Mouse (Mus musculus): ENCODE measurements around the gene Tlnrd1. TPM values are rescaled to one million over a fixed set of nuclear protein-coding genes. Genes with fewer than 3 reads are reported as not detected.
A peak's percentile ranks its signal among the peaks of the same experiment; 100 is the strongest.
"Not testable (repeated sequence)": the region's sequence is repeated elsewhere in the genome, so short reads cannot be mapped to it uniquely, and the experiment has no call there.

Tlnrd1 gene
- polyA plus RNA-seq, 1 experiment from 2014 or later: 4.7 TPM

DNA sequence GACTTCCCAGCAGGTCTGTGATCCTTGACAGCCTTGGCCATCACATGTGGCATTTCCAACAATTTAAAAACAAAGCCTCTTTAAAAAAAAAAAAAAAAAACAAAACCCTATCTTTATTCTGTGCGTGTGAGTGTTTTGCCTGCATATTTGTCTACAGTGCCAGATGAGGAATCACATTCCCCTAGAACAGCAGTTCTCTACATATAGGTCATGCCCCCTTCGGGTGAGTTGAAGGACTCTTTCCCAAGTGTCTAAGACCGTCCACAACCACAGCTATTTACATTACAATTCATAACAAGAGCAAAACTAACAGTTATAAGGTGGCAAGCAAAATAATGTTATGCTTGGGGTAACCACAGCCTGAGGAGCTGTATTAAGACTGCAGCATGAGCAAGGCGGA lies 17.3 kb upstream of the Tlnrd1 start:
- no peak overlapping the region for H3K9ac ChIP-seq (replicated peaks; ENCODE audit: low read depth, low read length)
- H3K9me3 ChIP-seq (ENCODE audit: control insufficient read depth, low read length): no peaks in the 10 kb centered on the region
- H3K27me3 ChIP-seq (replicated peaks; ENCODE audit: control insufficient read depth, insufficient read depth, low read length): no peaks in the 10 kb centered on the region
- H3K4me2 ChIP-seq (ENCODE audit: low read length): no peak overlapping the region
- WGBS: 82% methylated on average over 4 of the region's 4 CpGs
- H3K4me3 ChIP-seq (replicated peaks; ENCODE audit: low read length): no peak overlapping the region
- no peaks in the 10 kb centered on the region for H3K4me1 ChIP-seq (replicated peaks; ENCODE audit: control insufficient read depth, insufficient read depth, low read length)
- ATAC-seq: no peak
- H3K27ac ChIP-seq (ENCODE audit: low read length): no peak overlapping the region
- peaks cover 7% of the 10 kb centered on the region; the same call in 1 of the 2 replicates for H3K36me3 ChIP-seq (ENCODE audit: control insufficient read depth, insufficient read depth)

DNA sequence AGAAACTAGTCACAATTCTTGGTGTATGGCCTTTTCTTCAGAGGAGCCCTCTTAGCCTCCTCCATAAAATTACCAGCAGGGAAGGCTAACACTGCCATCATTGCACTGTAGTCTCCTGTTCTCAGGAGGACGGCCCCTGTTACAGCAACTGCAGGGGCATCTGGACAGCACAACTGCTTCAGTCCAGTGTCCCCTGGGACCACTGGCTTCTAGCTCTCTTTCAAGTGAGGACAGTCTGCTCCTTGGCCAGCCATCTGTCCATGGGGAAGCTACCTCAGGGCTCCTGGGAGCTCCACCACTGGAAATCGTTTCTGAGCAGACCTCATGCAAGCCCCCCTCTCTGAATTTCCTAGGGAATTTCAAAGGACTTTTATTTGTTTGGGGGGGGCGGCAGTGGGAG lies 16.4 kb upstream of the Tlnrd1 start:
- Histone ChIP-seq H3K4me2 (ENCODE audit: low read length) (no peak overlapping the region), H3K27ac (ENCODE audit: low read length) (no peak overlapping the region), H3K27me3 (replicated peaks; ENCODE audit: control insufficient read depth, insufficient read depth, low read length) (no peaks in the 10 kb centered on the region), H3K9me3 (ENCODE audit: control insufficient read depth, low read length) (no peaks in the 10 kb centered on the region), H3K4me1 (replicated peaks; ENCODE audit: control insufficient read depth, insufficient read depth, low read length) (no peaks in the 10 kb centered on the region), H3K4me3 (replicated peaks; ENCODE audit: low read length) (no peak overlapping the region), H3K9ac (replicated peaks; ENCODE audit: low read depth, low read length) (no peak overlapping the region), H3K36me3 (ENCODE audit: control insufficient read depth, insufficient read depth) (peaks cover 10% of the 10 kb centered on the region; the same call in 1 of the 2 replicates)
- WGBS: 89% methylated on average over 3 of the region's 3 CpGs
- ATAC-seq: no peak

DNA sequence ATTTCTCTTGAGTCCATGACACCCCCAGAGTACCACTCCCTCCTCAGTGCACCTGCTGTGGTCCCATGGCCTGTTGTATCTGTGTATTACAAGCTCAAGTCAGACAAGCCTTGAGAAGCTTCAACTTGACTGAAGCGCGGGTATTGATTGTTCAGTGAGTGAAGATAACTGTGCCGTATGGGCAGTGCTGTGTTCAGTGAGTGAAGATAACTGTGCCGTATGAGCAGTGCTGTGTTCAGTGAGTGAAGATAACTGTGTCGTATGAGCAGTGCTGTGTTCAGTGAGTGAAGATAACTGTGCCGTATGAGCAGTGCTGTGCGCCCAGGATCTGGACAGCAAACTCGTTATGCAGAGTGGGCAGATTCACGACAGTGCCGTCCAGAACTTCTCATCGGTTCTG lies 14.2 kb upstream of the Tlnrd1 start:
- no peak overlapping the region for H3K9ac ChIP-seq (replicated peaks; ENCODE audit: low read depth, low read length)
- no peaks in the 10 kb centered on the region for H3K27me3 ChIP-seq (replicated peaks; ENCODE audit: control insufficient read depth, insufficient read depth, low read length)
- ATAC-seq: no peak
- no peak overlapping the region for H3K27ac ChIP-seq (ENCODE audit: low read length)
- H3K36me3 ChIP-seq (ENCODE audit: control insufficient read depth, insufficient read depth): peaks cover 11% of the 10 kb centered on the region; the same call in 1 of the 2 replicates
- H3K4me2 ChIP-seq (ENCODE audit: low read length): no peak overlapping the region
- WGBS: 92% methylated on average over 11 of the region's 11 CpGs
- no peak overlapping the region for H3K4me3 ChIP-seq (replicated peaks; ENCODE audit: low read length)
- H3K9me3 ChIP-seq (ENCODE audit: control insufficient read depth, low read length): no peaks in the 10 kb centered on the region
- peaks cover 7% of the 10 kb centered on the region for H3K4me1 ChIP-seq (replicated peaks; ENCODE audit: control insufficient read depth, insufficient read depth, low read length)

DNA sequence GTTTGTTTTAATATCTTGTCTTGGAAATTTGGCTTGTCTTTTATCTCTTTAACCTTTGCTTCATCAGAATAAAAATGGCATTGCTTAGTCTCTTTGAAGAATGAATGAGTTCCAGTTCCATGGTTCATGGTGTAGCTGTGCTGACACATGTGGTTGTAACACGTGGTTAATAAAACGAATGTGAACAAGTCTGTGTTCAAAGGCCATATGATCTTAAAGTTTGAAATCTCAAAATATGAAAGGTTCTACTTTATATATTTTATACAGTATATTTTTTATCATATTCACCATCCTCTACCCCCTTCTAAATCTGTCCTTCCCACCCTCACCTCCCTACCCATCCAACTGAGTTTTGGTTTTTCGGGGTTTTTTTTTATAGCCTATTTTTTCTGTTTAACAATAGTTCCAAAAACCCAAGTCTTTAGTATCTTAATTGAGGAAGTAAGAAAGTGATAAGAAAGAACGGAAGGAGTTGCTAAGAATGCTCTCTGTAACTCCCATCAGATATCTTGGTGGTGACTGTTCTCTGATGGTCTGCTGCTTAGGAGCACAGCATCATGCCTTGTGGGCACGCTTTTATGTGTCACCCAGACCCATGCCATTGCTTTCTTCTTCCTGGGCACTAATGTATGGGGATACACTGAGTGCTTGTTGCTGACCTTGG lies 12.1 kb upstream of the Tlnrd1 start:
- WGBS: 97% methylated on average over 5 of the region's 5 CpGs

DNA sequence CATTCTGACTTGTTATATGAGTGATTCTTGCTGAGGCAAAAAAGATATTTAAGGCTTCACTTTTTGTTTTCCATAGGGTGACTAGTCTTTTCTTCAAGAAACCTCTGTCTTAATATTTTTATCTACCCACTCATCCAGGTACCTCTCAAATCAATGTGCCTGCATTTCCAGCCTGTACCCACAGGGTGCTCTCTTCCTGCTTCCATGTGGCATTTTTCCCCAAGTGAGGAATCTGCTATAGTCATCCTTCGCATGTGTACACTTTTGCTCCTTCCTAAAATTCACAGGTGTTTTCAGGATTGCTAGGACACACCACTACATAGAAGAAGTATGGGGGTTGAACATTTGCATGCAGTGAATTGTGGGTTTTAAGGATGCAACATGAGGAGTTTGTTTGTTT lies 10.2 kb upstream of the Tlnrd1 start:
- no peaks in the 10 kb centered on the region for H3K27me3 ChIP-seq (replicated peaks; ENCODE audit: control insufficient read depth, insufficient read depth, low read length)
- no peak overlapping the region for H3K4me2 ChIP-seq (ENCODE audit: low read length)
- no peak overlapping the region for H3K4me3 ChIP-seq (replicated peaks; ENCODE audit: low read length)
- no peak for ATAC-seq
- 95% methylated on average over 1 of the region's 1 CpGs for WGBS
- peaks cover 16% of the 10 kb centered on the region for H3K4me1 ChIP-seq (replicated peaks; ENCODE audit: control insufficient read depth, insufficient read depth, low read length)
- H3K36me3 ChIP-seq (ENCODE audit: control insufficient read depth, insufficient read depth): peaks cover 7% of the 10 kb centered on the region; the same call in 1 of the 2 replicates
- H3K9ac ChIP-seq (replicated peaks; ENCODE audit: low read depth, low read length): no peak overlapping the region
- no peak overlapping the region for H3K27ac ChIP-seq (ENCODE audit: low read length)
- no peaks in the 10 kb centered on the region for H3K9me3 ChIP-seq (ENCODE audit: control insufficient read depth, low read length)

More for the DNA sequence above, 12.1 kb upstream of the Tlnrd1 start:
- H3K4me3 ChIP-seq (replicated peaks; ENCODE audit: low read length): no peak overlapping the region
- ATAC-seq: no peak
- no peak overlapping the region for H3K4me2 ChIP-seq (ENCODE audit: low read length)
- H3K27ac ChIP-seq (ENCODE audit: low read length): no peak overlapping the region
- H3K4me1 ChIP-seq (replicated peaks; ENCODE audit: control insufficient read depth, insufficient read depth, low read length): peaks cover 16% of the 10 kb centered on the region
- no peaks in the 10 kb centered on the region for H3K9me3 ChIP-seq (ENCODE audit: control insufficient read depth, low read length)
- H3K27me3 ChIP-seq (replicated peaks; ENCODE audit: control insufficient read depth, insufficient read depth, low read length): no peaks in the 10 kb centered on the region
- peaks cover 11% of the 10 kb centered on the region; the same call in 1 of the 2 replicates for H3K36me3 ChIP-seq (ENCODE audit: control insufficient read depth, insufficient read depth)
- H3K9ac ChIP-seq (replicated peaks; ENCODE audit: low read depth, low read length): no peak overlapping the region

DNA sequence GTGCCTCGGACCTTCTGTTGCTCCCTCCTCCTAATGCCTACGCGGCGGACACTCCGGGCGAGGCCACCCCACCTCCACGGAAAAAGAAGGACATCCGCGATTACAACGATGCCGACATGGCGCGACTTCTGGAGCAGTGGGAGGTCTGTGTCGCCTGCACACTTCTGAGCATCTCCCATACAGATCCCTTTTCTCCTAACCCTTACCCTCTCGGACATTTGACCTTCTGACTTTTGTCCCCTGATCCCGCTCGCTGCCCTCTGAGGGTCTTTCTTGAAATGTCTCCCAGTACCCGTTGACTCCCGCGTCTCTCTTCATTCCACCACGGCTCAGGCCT lies 8.2 kb upstream of the Tlnrd1 start:
- peak overlapping the region; percentile 88 for H3K4me3 ChIP-seq (replicated peaks; ENCODE audit: low read length)
- no peak for ATAC-seq

DNA sequence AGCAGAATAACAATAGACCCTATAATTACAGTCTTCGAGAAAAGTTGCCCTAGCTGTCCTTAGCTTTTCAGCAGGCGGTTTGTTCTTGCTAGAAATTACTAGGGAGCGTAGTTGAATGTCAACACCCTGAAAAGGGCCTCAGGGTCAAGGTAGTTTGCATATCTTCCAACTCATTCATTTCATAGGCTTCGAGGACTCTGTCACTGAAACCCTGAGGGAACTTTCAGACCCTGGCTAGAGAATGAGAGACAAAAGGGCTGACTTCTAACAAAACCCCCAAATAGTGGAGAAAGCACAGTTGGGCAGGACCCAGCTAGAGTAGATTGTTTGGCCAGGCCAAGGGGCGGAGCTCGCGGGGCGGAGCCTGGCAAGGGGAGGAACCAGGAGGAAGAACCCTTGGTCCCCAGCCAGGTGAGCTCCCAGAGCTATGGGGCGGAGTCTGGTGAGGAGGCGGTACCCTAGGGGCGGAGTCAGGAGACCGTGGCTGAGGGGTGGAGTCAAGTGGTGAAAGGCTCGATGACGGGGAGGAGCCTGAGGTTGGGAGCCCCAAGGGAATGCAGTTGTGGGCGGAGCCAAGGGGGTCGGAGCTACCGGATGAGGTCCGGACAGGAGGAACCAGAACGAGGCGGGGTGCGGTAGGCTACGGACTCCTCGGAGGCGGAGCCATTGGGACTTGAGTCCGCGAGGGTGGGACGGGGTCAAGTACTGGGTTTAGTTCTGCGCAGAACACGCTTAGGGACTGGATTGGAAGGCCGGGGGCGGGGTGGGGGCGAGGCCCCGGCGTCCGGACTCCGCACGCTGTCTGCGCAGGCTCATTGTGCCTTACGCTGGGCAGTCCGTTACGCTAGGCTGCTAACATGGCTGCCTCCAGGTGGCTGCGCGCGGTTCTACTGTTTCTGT lies 7.6 kb upstream of the Tlnrd1 start:
- Histone ChIP-seq H3K27me3 (replicated peaks; ENCODE audit: control insufficient read depth, insufficient read depth, low read length) (no peaks in the 10 kb centered on the region), H3K4me1 (replicated peaks; ENCODE audit: control insufficient read depth, insufficient read depth, low read length) (peaks cover 16% of the 10 kb centered on the region), H3K9ac (replicated peaks; ENCODE audit: low read depth, low read length) (peak overlapping the region; percentile 90), H3K27ac (ENCODE audit: low read length) (peak overlapping the region; percentile 91), H3K4me3 (replicated peaks; ENCODE audit: low read length) (peak overlapping the region; percentile 88), H3K9me3 (ENCODE audit: control insufficient read depth, low read length) (no peaks in the 10 kb centered on the region), H3K4me2 (ENCODE audit: low read length) (peak overlapping the region; percentile 79), H3K36me3 (ENCODE audit: control insufficient read depth, insufficient read depth) (peaks cover 4% of the 10 kb centered on the region; the same call in 1 of the 2 replicates)
- 2% methylated on average over 44 of the region's 44 CpGs for WGBS
- ATAC-seq: peak; percentile 97

More for the DNA sequence above, 8.2 kb upstream of the Tlnrd1 start:
- H3K36me3 ChIP-seq (ENCODE audit: control insufficient read depth, insufficient read depth): peaks cover 4% of the 10 kb centered on the region; the same call in 1 of the 2 replicates
- H3K4me2 ChIP-seq (ENCODE audit: low read length): peak overlapping the region; percentile 79
- H3K27ac ChIP-seq (ENCODE audit: low read length): peak overlapping the region; percentile 91
- H3K9ac ChIP-seq (replicated peaks; ENCODE audit: low read depth, low read length): peak overlapping the region; percentile 90
- WGBS: under 1% methylated on average over 21 of the region's 21 CpGs
- peaks cover 16% of the 10 kb centered on the region for H3K4me1 ChIP-seq (replicated peaks; ENCODE audit: control insufficient read depth, insufficient read depth, low read length)
- no peaks in the 10 kb centered on the region for H3K9me3 ChIP-seq (ENCODE audit: control insufficient read depth, low read length)
- H3K27me3 ChIP-seq (replicated peaks; ENCODE audit: control insufficient read depth, insufficient read depth, low read length): no peaks in the 10 kb centered on the region

DNA sequence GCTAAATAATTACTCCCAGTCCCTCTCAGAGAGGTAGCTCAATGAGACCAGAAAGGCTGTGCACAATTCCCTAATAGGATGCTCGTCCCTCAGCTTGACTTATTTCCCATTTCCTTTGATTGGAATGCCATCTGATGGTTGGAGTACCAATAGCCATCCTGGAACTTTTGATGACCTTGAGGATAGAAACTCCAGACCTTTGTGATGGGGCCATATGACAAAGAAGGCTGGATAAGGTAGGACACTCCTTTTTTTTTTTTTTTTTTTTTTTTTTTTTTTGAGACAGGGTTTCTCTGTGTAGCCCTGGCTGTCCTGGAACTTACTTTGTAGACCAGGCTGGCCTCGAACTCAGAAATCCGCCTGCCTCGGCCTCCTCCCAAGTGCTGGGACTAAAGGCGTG lies 5.8 kb upstream of the Tlnrd1 start:
- not testable (repeated sequence) for H3K36me3 ChIP-seq (ENCODE audit: control insufficient read depth, insufficient read depth); H3K4me3 ChIP-seq (replicated peaks; ENCODE audit: low read length); ATAC-seq; H3K9ac ChIP-seq (replicated peaks; ENCODE audit: low read depth, low read length); H3K9me3 ChIP-seq (ENCODE audit: control insufficient read depth, low read length); H3K4me2 ChIP-seq (ENCODE audit: low read length); H3K27me3 ChIP-seq (replicated peaks; ENCODE audit: control insufficient read depth, insufficient read depth, low read length); H3K27ac ChIP-seq (ENCODE audit: low read length)
- WGBS: 92% methylated on average over 5 of the region's 5 CpGs
- H3K4me1 ChIP-seq (replicated peaks; ENCODE audit: control insufficient read depth, insufficient read depth, low read length): peaks cover 16% of the 10 kb centered on the region

DNA sequence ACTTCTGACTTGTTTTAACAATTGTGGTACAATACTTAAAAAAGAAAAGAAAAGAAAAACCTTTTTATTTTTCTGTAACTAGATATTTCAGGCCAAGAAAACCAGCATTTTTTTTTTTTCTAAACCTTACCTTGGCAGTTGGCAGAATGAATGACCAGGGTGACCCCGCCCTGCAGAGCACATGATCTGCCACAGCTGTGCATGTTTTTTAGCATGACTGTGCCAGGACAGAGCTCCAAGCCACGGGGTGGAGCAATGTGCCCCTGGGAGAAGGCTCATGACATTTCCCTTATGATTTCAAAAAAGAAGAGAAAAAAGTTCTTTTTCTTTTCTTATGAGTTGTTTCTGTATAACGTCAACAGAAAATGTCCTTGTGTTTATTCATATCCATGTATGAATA lies 5.3 kb upstream of the Tlnrd1 start:
- H3K27ac ChIP-seq (ENCODE audit: low read length): no peak overlapping the region
- H3K9ac ChIP-seq (replicated peaks; ENCODE audit: low read depth, low read length): no peak overlapping the region
- no peak overlapping the region for H3K4me2 ChIP-seq (ENCODE audit: low read length)
- 78% methylated on average over 3 of the region's 3 CpGs for whole genome bisulfite sequencing
- ATAC-seq: no peak
- no peaks in the 10 kb centered on the region for H3K36me3 ChIP-seq (ENCODE audit: control insufficient read depth, insufficient read depth)
- no peak overlapping the region for H3K4me3 ChIP-seq (replicated peaks; ENCODE audit: low read length)
- no peaks in the 10 kb centered on the region for H3K27me3 ChIP-seq (replicated peaks; ENCODE audit: control insufficient read depth, insufficient read depth, low read length)
- peaks cover 21% of the 10 kb centered on the region for H3K4me1 ChIP-seq (replicated peaks; ENCODE audit: control insufficient read depth, insufficient read depth, low read length)
- H3K9me3 ChIP-seq (ENCODE audit: control insufficient read depth, low read length): no peaks in the 10 kb centered on the region

Measured in forebrain, embryonic 16.5 days (tissue).